Mouse (Mus musculus) right cerebral cortex, adult 18-20 months (tissue): Measurements from ENCODE around the gene Fbf1.
"Not testable (repeated sequence)": the region's sequence is repeated elsewhere in the genome, so short reads cannot be mapped to it uniquely, and the experiment has no call there.

Source experiments
- DNase-seq: peaks from one replicate; pipeline ENCODE4 v3.0.0; 2022; ENCODE audit warnings: mixed read lengths

The Fbf1 gene

GRCm38 (mm10) chr11:116106963-116107776, 60.8 kb downstream of the Fbf1 start:
- no peak for DNase-seq

GRCm38 (mm10) chr11:116106154-116106962, 61.6 kb downstream of the Fbf1 start:
- DNase-seq, result no peak

- DNase-seq, result no peak
Observed at GRCm38 (mm10) chr11:116105065-116105464, 62.9 kb downstream of the Fbf1 start.

GRCm38 (mm10) chr11:116104006-116104646, 63.8 kb downstream of the Fbf1 start:
- DNase-seq, result no peak

GRCm38 (mm10) chr11:116103572-116103971, 64.4 kb downstream of the Fbf1 start:
- DNase-seq, result no peak

GRCm38 (mm10) chr11:116102472-116102871, 65.5 kb downstream of the Fbf1 start:
- no peak for DNase-seq

- DNase-seq, result no peak
Observed at GRCm38 (mm10) chr11:116101931-116102381, 66.0 kb downstream of the Fbf1 start.

- DNase-seq, result no peak
Observed at GRCm38 (mm10) chr11:116100839-116101238, 67.1 kb downstream of the Fbf1 start.

GRCm38 (mm10) chr11:116100385-116100784, 67.6 kb downstream of the Fbf1 start:
- no peak for DNase-seq

- no peak for DNase-seq
Observed at GRCm38 (mm10) chr11:116099462-116099861, 68.5 kb downstream of the Fbf1 start.

GRCm38 (mm10) chr11:116098711-116099460, 69.1 kb downstream of the Fbf1 start:
- no peak for DNase-seq

GRCm38 (mm10) chr11:116096213-116097108, 71.5 kb downstream of the Fbf1 start:
- DNase-seq, result no peak

- DNase-seq, result no peak
Observed at GRCm38 (mm10) chr11:116095573-116095972, 72.4 kb downstream of the Fbf1 start.

- DNase-seq, result no peak
Observed at GRCm38 (mm10) chr11:116093771-116094565, 74.0 kb downstream of the Fbf1 start.

- not testable (repeated sequence) for DNase-seq
Observed at GRCm38 (mm10) chr11:116092959-116093358, 75.0 kb downstream of the Fbf1 start.
